Mouse (Mus musculus): ENCODE measurements around the gene Lsamp. TPM values are rescaled to one million over a fixed set of nuclear protein-coding genes. Genes with fewer than 3 reads are reported as not detected.

Gene Lsamp
- polyA plus RNA-seq, 1 experiment from 2014 or later: 11.8 TPM

DNA sequence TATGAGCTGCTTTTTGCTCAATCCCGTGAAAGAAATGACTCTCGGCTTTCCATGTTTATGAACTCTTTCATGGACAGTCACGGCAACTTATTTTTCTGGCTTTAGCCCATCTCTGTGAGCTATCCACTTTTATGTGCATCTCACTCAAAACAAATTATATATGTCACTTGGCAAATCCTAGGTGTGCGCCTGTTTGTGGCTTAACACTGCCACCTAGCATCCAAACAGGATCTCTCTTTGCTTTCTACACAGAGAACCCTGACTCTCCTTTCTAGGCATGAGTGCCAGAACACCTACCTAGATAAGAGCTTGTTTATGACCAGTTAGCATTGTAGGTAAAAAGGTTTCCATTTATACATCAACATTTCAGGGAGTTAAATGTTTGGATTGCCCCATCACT lies 1146.9 kb downstream of the Lsamp start:
- Histone ChIP-seq H3K4me1 (no peaks in the 10 kb centered on the region), H3K27ac (no peak overlapping the region), H3K9ac (no peak overlapping the region), H3K9me3 (no peaks in the 10 kb centered on the region), H3K4me2 (no peak overlapping the region), H3K27me3 (no peaks in the 10 kb centered on the region), H3K36me3 (no peaks in the 10 kb centered on the region), H3K4me3 (no peak overlapping the region)
- WGBS: 58% methylated on average over 4 of the region's 4 CpGs
- ATAC-seq (ENCODE audit: insufficient number of reproducible peaks, insufficient read depth, low FRiP score, low TSS enrichment, low read depth): no peak

DNA sequence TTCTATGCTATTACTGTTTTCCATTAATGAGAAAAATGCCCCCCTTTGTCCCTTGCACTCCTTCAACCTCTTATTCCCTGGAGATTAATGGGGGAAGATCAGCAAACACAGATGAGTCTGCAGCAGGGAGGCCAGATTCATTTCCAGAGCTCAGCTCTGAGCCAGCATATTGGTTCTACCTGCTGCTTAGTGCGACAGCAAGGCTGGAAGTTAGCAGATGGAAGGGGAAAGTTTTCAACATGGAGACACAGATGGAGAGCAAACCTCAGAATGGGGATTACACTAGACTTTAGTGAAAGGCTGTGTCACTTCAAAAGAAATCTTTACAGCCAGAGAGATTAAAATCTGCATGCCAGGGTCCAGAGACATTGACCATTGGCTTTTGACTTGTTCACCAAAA lies 1188.7 kb downstream of the Lsamp start:
- H3K4me3 ChIP-seq: no peak overlapping the region
- no peaks in the 10 kb centered on the region for H3K4me1 ChIP-seq
- H3K36me3 ChIP-seq: no peaks in the 10 kb centered on the region
- H3K27ac ChIP-seq: no peak overlapping the region
- no peaks in the 10 kb centered on the region for H3K9me3 ChIP-seq
- no peak for ATAC-seq (ENCODE audit: insufficient number of reproducible peaks, insufficient read depth, low FRiP score, low TSS enrichment, low read depth)
- H3K9ac ChIP-seq: no peak overlapping the region
- no peak overlapping the region for H3K4me2 ChIP-seq
- no peaks in the 10 kb centered on the region for H3K27me3 ChIP-seq
- 80% methylated on average over 1 of the region's 1 CpGs for WGBS

DNA sequence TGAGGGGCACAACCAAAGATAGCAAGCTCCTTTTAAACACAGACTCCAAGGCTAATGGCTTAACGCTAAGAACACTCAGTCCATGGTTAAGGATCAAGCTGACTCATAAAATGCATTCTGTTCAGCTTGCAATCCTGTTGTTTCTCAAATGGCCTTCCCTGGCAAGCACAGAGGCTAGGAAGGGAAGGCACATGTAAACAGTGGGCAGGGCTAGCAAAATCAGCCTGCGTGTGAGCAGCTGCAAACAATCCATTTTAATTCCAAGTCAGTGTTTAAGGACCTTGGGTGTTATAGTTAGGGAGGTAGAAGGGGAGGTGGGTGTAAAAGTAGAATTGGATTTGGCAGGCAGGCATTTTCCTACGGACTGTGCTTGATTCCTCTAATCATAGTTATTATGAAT lies 1195.4 kb downstream of the Lsamp start:
- no peaks in the 10 kb centered on the region for H3K4me1 ChIP-seq
- 51% methylated on average over 3 of the region's 3 CpGs for WGBS
- no peaks in the 10 kb centered on the region for H3K36me3 ChIP-seq
- H3K27ac ChIP-seq: no peak overlapping the region
- H3K4me2 ChIP-seq: no peak overlapping the region
- no peaks in the 10 kb centered on the region for H3K27me3 ChIP-seq
- H3K4me3 ChIP-seq: no peak overlapping the region
- ATAC-seq (ENCODE audit: insufficient number of reproducible peaks, insufficient read depth, low FRiP score, low TSS enrichment, low read depth): no peak
- no peak overlapping the region for H3K9ac ChIP-seq
- no peaks in the 10 kb centered on the region for H3K9me3 ChIP-seq

DNA sequence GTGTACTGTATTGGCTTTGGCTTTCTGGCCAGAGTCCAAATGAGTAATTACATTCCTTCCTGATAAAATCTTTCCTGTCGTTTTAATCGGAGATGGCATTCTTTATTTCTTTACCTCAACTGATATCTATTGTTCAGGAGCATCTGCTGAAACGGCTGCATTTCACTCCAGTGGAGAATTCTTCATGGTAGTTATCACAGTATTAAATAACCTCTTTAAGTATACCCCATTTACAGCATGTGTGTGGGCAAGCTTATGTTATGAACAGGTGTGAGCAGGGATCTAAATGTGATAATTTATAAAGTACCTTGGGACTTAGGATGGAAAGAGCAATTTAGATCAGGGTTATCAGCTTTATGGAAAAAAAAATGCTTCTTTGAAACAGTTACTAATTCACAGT lies 1196.7 kb downstream of the Lsamp start:
- ATAC-seq (ENCODE audit: insufficient number of reproducible peaks, insufficient read depth, low FRiP score, low TSS enrichment, low read depth): no peak
- no peaks in the 10 kb centered on the region for H3K4me1 ChIP-seq
- H3K36me3 ChIP-seq: no peaks in the 10 kb centered on the region
- no peak overlapping the region for H3K4me3 ChIP-seq
- no peak overlapping the region for H3K27ac ChIP-seq
- H3K9ac ChIP-seq: no peak overlapping the region
- 30% methylated on average over 3 of the region's 3 CpGs for WGBS
- no peaks in the 10 kb centered on the region for H3K27me3 ChIP-seq
- H3K9me3 ChIP-seq: no peaks in the 10 kb centered on the region
- no peak overlapping the region for H3K4me2 ChIP-seq

DNA sequence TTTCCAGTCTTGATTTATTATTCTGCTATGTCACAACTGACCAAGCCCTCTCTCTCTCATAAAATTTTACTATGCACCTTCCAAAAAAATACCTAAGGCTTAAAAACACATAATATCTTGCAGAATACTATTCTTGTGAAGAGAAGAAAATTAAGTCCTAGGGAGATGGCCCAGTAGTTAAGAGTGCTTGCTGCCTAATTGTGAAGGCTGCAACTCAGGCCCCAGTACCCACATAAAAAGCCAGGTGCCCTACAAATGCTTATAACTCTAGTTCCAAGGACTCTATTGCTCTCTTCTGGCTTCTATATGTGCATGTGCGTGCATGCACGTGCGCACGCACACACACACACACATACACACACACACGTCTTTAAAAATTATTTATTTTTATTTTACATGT lies 1225.9 kb downstream of the Lsamp start:
- no peak overlapping the region for H3K4me2 ChIP-seq
- H3K9me3 ChIP-seq: no peaks in the 10 kb centered on the region
- 98% methylated on average over 5 of the region's 5 CpGs for WGBS
- no peak for ATAC-seq (ENCODE audit: insufficient number of reproducible peaks, insufficient read depth, low FRiP score, low TSS enrichment, low read depth)
- no peaks in the 10 kb centered on the region for H3K36me3 ChIP-seq
- no peak overlapping the region for H3K4me3 ChIP-seq
- no peaks in the 10 kb centered on the region for H3K4me1 ChIP-seq
- H3K9ac ChIP-seq: no peak overlapping the region
- H3K27ac ChIP-seq: no peak overlapping the region
- H3K27me3 ChIP-seq: no peaks in the 10 kb centered on the region

DNA sequence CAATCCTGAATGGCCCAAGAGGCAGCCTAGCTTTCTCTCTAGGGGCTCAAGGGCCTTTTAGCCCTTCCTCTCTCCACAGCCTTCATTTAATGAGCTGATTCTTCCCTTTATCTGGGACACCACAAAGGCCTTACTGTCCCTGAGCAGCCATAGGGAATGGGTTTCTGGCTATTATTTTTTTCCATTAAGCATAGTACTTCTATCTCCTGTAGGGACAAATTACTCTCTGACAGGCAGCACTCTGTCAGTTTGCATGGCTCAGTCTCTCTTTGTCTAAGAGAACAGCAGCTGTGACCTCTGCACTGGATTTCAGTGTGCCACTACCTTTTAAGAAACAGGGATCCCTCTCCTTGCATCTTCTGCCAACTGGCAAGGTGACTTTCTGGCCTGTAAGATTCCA lies 1251.7 kb downstream of the Lsamp start:
- Histone ChIP-seq H3K9ac (no peak overlapping the region), H3K27me3 (no peaks in the 10 kb centered on the region), H3K4me2 (no peak overlapping the region), H3K9me3 (no peaks in the 10 kb centered on the region), H3K4me3 (no peak overlapping the region), H3K27ac (no peak overlapping the region), H3K36me3 (no peaks in the 10 kb centered on the region), H3K4me1 (no peaks in the 10 kb centered on the region)
- ATAC-seq (ENCODE audit: insufficient number of reproducible peaks, insufficient read depth, low FRiP score, low TSS enrichment, low read depth): no peak

DNA sequence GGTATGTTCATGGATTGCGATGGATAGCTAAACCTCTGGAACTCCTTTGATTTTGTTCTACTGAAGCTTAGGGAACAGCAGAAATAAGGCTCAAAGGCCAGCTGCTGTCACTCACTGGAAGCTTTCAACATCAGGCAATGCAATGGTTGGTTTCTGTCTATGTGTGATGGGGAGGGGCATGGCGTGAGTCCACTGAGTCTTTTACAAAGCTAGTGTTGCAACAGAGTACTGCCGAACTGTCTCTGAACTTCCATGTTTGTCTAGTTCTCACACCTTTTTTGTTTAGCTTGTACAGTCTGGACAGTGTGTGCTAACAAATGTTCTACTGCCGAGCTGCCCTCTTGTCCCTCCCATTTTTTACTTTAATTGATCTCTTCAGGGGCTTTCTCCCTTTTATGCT lies 1258.7 kb downstream of the Lsamp start:
- Histone ChIP-seq H3K36me3 (no peaks in the 10 kb centered on the region), H3K27ac (no peak overlapping the region), H3K9ac (no peak overlapping the region), H3K27me3 (0 out of 2 replicates have a peak, but pooled peaks cover 3% of the 10 kb centered on the region), H3K4me2 (no peak overlapping the region), H3K4me3 (no peak overlapping the region), H3K9me3 (no peaks in the 10 kb centered on the region), H3K4me1 (no peaks in the 10 kb centered on the region)
- no peak for ATAC-seq (ENCODE audit: insufficient number of reproducible peaks, insufficient read depth, low FRiP score, low TSS enrichment, low read depth)
- 75% methylated on average over 4 of the region's 4 CpGs for WGBS

DNA sequence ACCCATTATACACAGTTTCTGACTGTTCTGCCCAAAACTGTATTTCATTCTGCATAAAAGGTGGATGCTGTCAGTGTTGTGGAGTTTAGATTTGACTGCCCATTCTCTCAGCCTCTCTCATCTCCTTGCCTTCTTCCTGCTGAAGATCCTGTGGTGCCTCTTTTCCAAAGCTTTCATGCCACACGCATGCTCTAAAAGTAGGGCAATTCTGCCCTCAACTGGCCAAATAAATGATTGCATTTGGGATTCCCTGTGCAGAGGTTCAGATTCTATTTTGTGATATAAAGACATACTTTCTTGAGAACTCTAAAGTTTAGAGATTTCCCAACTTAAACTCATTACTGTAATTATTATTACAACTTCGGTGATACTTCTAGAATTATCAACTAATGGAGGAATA lies 1260.5 kb downstream of the Lsamp start:
- no peaks in the 10 kb centered on the region for H3K9me3 ChIP-seq
- 11% methylated on average over 2 of the region's 2 CpGs for WGBS
- 0 out of 2 replicates have a peak, but pooled peaks cover 3% of the 10 kb centered on the region for H3K27me3 ChIP-seq
- H3K27ac ChIP-seq: no peak overlapping the region
- H3K4me1 ChIP-seq: no peaks in the 10 kb centered on the region
- no peaks in the 10 kb centered on the region for H3K36me3 ChIP-seq
- no peak overlapping the region for H3K9ac ChIP-seq
- ATAC-seq (ENCODE audit: insufficient number of reproducible peaks, insufficient read depth, low FRiP score, low TSS enrichment, low read depth): no peak
- H3K4me2 ChIP-seq: no peak overlapping the region
- H3K4me3 ChIP-seq: no peak overlapping the region

DNA sequence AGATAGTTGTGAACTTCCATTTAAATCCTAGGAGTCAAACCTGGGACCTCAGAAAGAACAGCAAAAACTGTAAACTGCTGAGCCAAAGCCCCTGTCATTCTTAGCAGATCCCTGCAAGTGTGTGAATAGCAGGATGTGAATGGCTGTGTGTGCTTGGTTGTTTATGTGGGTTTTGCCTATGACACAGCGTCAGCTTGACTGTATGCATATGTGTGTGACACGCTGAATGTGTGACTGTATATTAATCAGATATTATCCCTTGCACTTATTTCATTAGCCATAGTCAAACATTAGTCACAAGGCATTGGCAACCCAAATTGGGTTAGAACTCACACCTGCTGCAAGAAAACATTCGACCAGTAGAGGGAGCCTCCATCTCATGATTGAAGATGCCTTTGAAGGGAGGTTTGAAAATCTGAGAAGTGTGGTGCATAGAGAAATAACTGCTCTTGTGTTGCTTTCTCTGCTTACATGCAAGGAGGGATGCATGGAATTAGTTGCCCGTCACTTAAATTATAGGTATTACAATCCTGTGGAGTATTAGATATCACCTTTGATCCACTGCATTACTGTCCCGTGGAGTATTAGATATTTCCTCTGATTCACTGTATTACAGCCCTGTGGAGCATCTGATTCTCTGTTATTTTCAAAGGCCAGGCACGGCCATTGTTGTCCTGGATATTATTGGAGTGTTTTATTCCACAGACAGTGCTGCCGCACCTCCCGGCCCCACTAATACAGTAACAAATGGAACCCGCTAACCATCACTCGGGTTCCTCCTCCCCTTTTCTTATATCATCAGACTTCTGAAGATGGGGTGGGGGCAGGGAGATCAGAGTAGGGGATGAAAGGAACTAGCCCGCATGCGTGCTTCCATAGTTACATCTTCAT lies 1274.2 kb downstream of the Lsamp start:
- Histone ChIP-seq H3K9me3 (no peaks in the 10 kb centered on the region), H3K27ac (no peak overlapping the region), H3K4me3 (no peak overlapping the region), H3K4me1 (no peaks in the 10 kb centered on the region), H3K36me3 (no peaks in the 10 kb centered on the region), H3K27me3 (no peaks in the 10 kb centered on the region), H3K4me2 (no peak overlapping the region), H3K9ac (no peak overlapping the region)
- WGBS: 49% methylated on average over 12 of the region's 12 CpGs
- ATAC-seq (ENCODE audit: insufficient number of reproducible peaks, insufficient read depth, low FRiP score, low TSS enrichment, low read depth): no peak

DNA sequence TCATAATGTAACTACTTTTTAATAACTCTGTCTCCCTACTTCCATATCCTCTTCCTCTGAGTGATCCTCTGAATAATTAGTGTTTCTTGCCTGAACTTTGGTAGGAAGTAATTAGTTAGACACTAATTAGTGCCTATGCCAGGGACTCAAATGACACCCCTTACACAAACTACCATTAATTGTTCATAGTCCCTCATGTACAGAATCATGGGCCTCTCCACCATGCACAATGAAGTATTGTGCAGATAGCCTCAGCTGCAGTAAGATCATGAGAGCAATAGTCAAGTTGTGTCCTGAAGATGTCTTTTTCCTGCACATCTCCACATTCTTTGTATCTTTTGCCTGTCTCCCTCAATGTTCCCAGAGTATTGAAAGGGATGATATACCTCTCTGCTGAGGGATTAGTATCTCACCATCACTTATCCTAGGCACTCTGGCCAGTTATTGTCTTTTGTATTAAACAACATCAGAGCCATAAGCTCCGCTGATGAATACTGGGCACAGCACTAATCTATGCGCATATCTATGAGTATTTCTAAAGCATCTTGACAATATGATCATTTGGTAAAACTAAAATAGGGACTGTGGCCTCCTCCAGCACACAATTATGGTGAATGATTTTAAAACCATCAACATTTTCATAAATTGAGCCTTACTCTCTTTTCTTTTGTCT lies 1292.0 kb downstream of the Lsamp start:
- Histone ChIP-seq H3K9ac (no peak overlapping the region), H3K36me3 (no peaks in the 10 kb centered on the region), H3K4me3 (no peak overlapping the region), H3K9me3 (no peaks in the 10 kb centered on the region), H3K4me1 (no peaks in the 10 kb centered on the region), H3K4me2 (no peak overlapping the region), H3K27ac (no peak overlapping the region), H3K27me3 (no peaks in the 10 kb centered on the region)
- WGBS: 92% methylated on average over 2 of the region's 2 CpGs
- ATAC-seq (ENCODE audit: insufficient number of reproducible peaks, insufficient read depth, low FRiP score, low TSS enrichment, low read depth): no peak

DNA sequence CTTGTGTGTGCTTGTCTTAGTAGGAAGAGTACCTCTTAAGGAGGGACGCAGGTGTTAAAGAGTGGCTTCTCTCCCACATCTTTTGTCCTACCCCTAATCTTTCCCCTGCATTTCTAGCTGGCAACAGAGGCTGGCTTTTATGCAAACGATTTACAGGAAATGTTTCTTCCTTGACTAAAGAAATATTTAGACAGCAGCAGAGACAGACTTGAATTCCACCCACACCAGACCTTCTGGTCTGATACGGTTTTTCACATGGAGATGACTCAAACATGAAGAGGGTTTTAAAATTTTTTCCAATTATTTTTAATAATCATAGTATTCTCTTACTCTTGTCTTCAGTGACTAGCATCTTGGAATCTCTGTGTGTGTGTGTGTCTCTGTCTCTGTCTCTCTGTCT lies 1333.8 kb downstream of the Lsamp start:
- Histone ChIP-seq H3K4me1 (no peaks in the 10 kb centered on the region), H3K9ac (no peak overlapping the region), H3K4me3 (no peak overlapping the region), H3K27ac (no peak overlapping the region), H3K36me3 (no peaks in the 10 kb centered on the region), H3K4me2 (no peak overlapping the region), H3K27me3 (no peaks in the 10 kb centered on the region), H3K9me3 (no peaks in the 10 kb centered on the region)
- 65% methylated on average over 3 of the region's 3 CpGs for WGBS
- ATAC-seq (ENCODE audit: insufficient number of reproducible peaks, insufficient read depth, low FRiP score, low TSS enrichment, low read depth): no peak

DNA sequence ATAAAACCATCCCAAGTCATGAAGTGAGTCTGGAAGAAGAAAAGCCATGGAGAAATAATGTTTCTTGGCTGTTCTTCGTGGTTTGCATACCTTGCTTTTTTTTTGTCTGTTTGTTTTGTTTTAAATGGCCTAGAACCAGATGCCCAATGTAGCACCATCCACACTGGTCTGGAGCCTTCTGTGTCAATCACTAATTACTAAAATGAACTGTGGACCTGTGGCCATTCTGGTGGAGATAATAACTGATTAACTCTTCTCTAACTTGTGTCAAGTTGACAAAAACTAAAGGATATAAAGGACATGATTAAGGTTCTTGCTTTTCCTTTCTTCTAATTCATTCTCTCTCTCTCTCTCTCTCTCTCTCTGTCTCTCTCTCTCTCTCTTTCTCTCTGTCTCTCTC lies 1359.3 kb downstream of the Lsamp start:
- H3K4me3 ChIP-seq: no peak overlapping the region
- WGBS: 58% methylated on average over 1 of the region's 1 CpGs

More for the DNA sequence above, 1359.3 kb downstream of the Lsamp start:
- H3K36me3 ChIP-seq: no peaks in the 10 kb centered on the region
- no peak overlapping the region for H3K9ac ChIP-seq
- H3K4me2 ChIP-seq: no peak overlapping the region
- no peaks in the 10 kb centered on the region for H3K9me3 ChIP-seq
- no peaks in the 10 kb centered on the region for H3K4me1 ChIP-seq
- H3K27me3 ChIP-seq: no peaks in the 10 kb centered on the region
- H3K27ac ChIP-seq: no peak overlapping the region
- ATAC-seq (ENCODE audit: insufficient number of reproducible peaks, insufficient read depth, low FRiP score, low TSS enrichment, low read depth): no peak

Data from embryonic facial prominence, embryonic 13.5 days (tissue).